In genomic region chr2:73059550-73060258, GRCm38 (mm10) we compare ENCODE assay signal across 9 mouse cellular contexts.
A peak's percentile ranks its signal among the peaks of the same experiment; 100 is the strongest.
DNase-seq lines count a peak whose midpoint lies in the region; ATAC-seq and TF ChIP-seq lines count a peak whose summit lies in the region.
"Had no signal": no experiment of that assay in that cellular context is flagged by ENCODE, and none has a peak within 500 bp of the region (broad histone marks: within the 10 kb centered on the region; RNA-seq: fewer than 3 reads in every experiment).

No protein-coding gene starts in this region.

- 23% methylated on average over 12 of the region's 12 CpGs for WGBS in kidney, postnatal 0 days
- 31% methylated on average over 12 of the region's 12 CpGs for WGBS in kidney, embryonic 15.5 days
- WGBS in heart, embryonic 15.5 days, result 18% methylated on average over 12 of the region's 12 CpGs

- no peak for TF ChIP-seq EP300 in ES-Bruce4 (IDR thresholded peaks at IDR 0.05; ENCODE audit: insufficient read depth, low read depth, low read length)

- H3K9ac ChIP-seq in kidney, postnatal 0 days (ENCODE audit: low read depth, low read length), result no peak overlapping the region
- H3K9ac ChIP-seq in kidney, embryonic 15.5 days, result no peak overlapping the region
- H3K9ac ChIP-seq in ES-Bruce4 (ENCODE audit: low read depth, poor library complexity, severe bottlenecking), result no peak overlapping the region
- no peak overlapping the region for H3K9ac ChIP-seq in heart, embryonic 15.5 days
- H3K9ac ChIP-seq: embryonic facial prominence, embryonic 13.5 days had no signal

- H3K36me3 ChIP-seq in kidney, postnatal 0 days (ENCODE audit: insufficient read depth, low read length), result no peaks in the 10 kb centered on the region
- H3K36me3 ChIP-seq in kidney, embryonic 15.5 days, result no peaks in the 10 kb centered on the region
- no peaks in the 10 kb centered on the region for H3K36me3 ChIP-seq in ES-Bruce4 (ENCODE audit: control insufficient read depth, insufficient read depth, low read length, poor library complexity, severe bottlenecking)
- no peaks in the 10 kb centered on the region for H3K36me3 ChIP-seq in heart, embryonic 15.5 days
- H3K36me3 ChIP-seq: embryonic facial prominence, embryonic 13.5 days had no signal

- H3K27me3 ChIP-seq in kidney, postnatal 0 days (ENCODE audit: insufficient read depth, low read length), result no peaks in the 10 kb centered on the region
- no peaks in the 10 kb centered on the region for H3K27me3 ChIP-seq in kidney, embryonic 15.5 days
- H3K27me3 ChIP-seq in ES-Bruce4 (ENCODE audit: control insufficient read depth, insufficient read depth, low read length, poor library complexity, severe bottlenecking), result no peaks in the 10 kb centered on the region
- H3K27me3 ChIP-seq in heart, embryonic 15.5 days, result no peaks in the 10 kb centered on the region
- H3K27me3 ChIP-seq: embryonic facial prominence, embryonic 13.5 days had no signal

- peak; percentile 63 for DNase-seq in kidney, postnatal 0 days (ENCODE audit: low spot score)
- DNase-seq in brain, embryonic 14.5 days (ENCODE audit: low read depth), result peak; percentile 30
- DNase-seq in lung, postnatal 36 days, result peak; percentile 82
- DNase-seq in layer of hippocampus, adult 8-10 months (ENCODE audit: low spot score in 2 of 2), result no peak

- H3K4me2 ChIP-seq in kidney, postnatal 0 days (ENCODE audit: low read length), result no peak overlapping the region
- no peak overlapping the region for H3K4me2 ChIP-seq in kidney, embryonic 15.5 days
- peak overlapping the region; percentile 19 for H3K4me2 ChIP-seq in heart, embryonic 15.5 days
- H3K4me2 ChIP-seq: embryonic facial prominence, embryonic 13.5 days had no signal

- no peak; the same call in 1 of the 2 replicates for ATAC-seq in kidney, postnatal 0 days (replicated peaks; ENCODE audit: low FRiP score, low read depth)
- no peak for ATAC-seq in kidney, embryonic 15.5 days (replicated peaks; ENCODE audit: low FRiP score)
- no peak; the same call in 1 of the 2 replicates for ATAC-seq in heart, embryonic 15.5 days (replicated peaks; ENCODE audit: insufficient number of reproducible peaks, insufficient read depth, low FRiP score, low read depth)
- ATAC-seq in frontal cortex, adult (ENCODE audit: low TSS enrichment), result no peak

- no peaks in the 10 kb centered on the region for H3K4me1 ChIP-seq in kidney, postnatal 0 days (replicated peaks; ENCODE audit: insufficient read depth, low read length)
- peaks cover 8% of the 10 kb centered on the region; the same call in 1 of the 2 replicates for H3K4me1 ChIP-seq in kidney, embryonic 15.5 days
- peaks cover 2% of the 10 kb centered on the region for H3K4me1 ChIP-seq in ES-Bruce4 (ENCODE audit: control insufficient read depth, insufficient read depth, low read length)
- peaks cover 11% of the 10 kb centered on the region for H3K4me1 ChIP-seq in heart, embryonic 15.5 days (replicated peaks)
- H3K4me1 ChIP-seq: embryonic facial prominence, embryonic 13.5 days had no signal

- TF ChIP-seq POLR2A in ES-Bruce4 (IDR thresholded peaks at IDR 0.05; ENCODE audit: insufficient read depth, low read length), result no peak
- no peak for TF ChIP-seq POLR2A in brain, embryonic 14.5 days (IDR thresholded peaks at IDR 0.05; ENCODE audit: borderline replicate concordance, extremely low read depth, insufficient read depth, insufficient read length, poor library complexity, severe bottlenecking)

- TF ChIP-seq CTCF in kidney, postnatal 0 days (IDR thresholded peaks at IDR 0.05; ENCODE audit: low read depth), result peak; percentile 70
- peak; percentile 23 for TF ChIP-seq CTCF in ES-Bruce4 (IDR thresholded peaks at IDR 0.05; ENCODE audit: low read depth, low read length)
- peak; percentile 38; the same call in 1 of the 2 replicates for TF ChIP-seq CTCF in brain, embryonic 14.5 days (IDR thresholded peaks at IDR 0.05; ENCODE audit: borderline replicate concordance, extremely low read depth, insufficient read depth, insufficient read length)

- no peak overlapping the region for H3K4me3 ChIP-seq in kidney, postnatal 0 days (replicated peaks; ENCODE audit: low read depth, low read length)
- H3K4me3 ChIP-seq in kidney, embryonic 15.5 days (replicated peaks), result no peak overlapping the region
- no peak overlapping the region for H3K4me3 ChIP-seq in ES-Bruce4 (ENCODE audit: low read depth, low read length)
- no peak overlapping the region for H3K4me3 ChIP-seq in heart, embryonic 15.5 days
- H3K4me3 ChIP-seq: embryonic facial prominence, embryonic 13.5 days had no signal

- H3K9me3 ChIP-seq in kidney, postnatal 0 days (replicated peaks; ENCODE audit: low read length), result no peaks in the 10 kb centered on the region
- H3K9me3 ChIP-seq in kidney, embryonic 15.5 days (replicated peaks), result no peaks in the 10 kb centered on the region
- H3K9me3 ChIP-seq in ES-Bruce4 (replicated peaks; ENCODE audit: control insufficient read depth, insufficient read depth, low read length, poor library complexity, severe bottlenecking), result no peaks in the 10 kb centered on the region
- no peaks in the 10 kb centered on the region for H3K9me3 ChIP-seq in heart, embryonic 15.5 days (replicated peaks)
- H3K9me3 ChIP-seq: embryonic facial prominence, embryonic 13.5 days had no signal

- H3K27ac ChIP-seq in kidney, postnatal 0 days, result no peak overlapping the region
- no peak overlapping the region for H3K27ac ChIP-seq in kidney, embryonic 15.5 days
- no peak overlapping the region for H3K27ac ChIP-seq in ES-Bruce4 (ENCODE audit: insufficient read depth, low read length)
- H3K27ac ChIP-seq in heart, embryonic 15.5 days, result peak overlapping the region; percentile 17; the same call in 1 of the 2 replicates
- H3K27ac ChIP-seq: embryonic facial prominence, embryonic 13.5 days had no signal

Comparison
In these comparisons a context has a peak if more than half of its experiments do, and no peak if none do; other contexts are left out.
1. DNase-seq: peak in kidney, postnatal 0 days (single experiment), brain, embryonic 14.5 days (single experiment) and lung, postnatal 36 days (single experiment); none in layer of hippocampus, adult 8-10 months (0 of 2).
2. Peak in every context shown above with its lines, with median percentiles within 50 percentile points of each other: CTCF ChIP-seq.